Mouse (Mus musculus) embryonic facial prominence, embryonic 11.5 days (tissue): ENCODE data around the gene Palld. TPM values are rescaled to one million over a fixed set of nuclear protein-coding genes. Genes with fewer than 3 reads are reported as not detected.

Source experiments
- ATAC-seq: fragments of 200-750 bp; cut with Nextera tagmentation; replicated peaks from 2 replicates; pipeline ENCODE4 v1.8.0; 2017; ENCODE audit warnings: low read depth; ENCODE audit not compliant: insufficient number of reproducible peaks, low FRiP score, low TSS enrichment
- DNase-seq: peaks from one replicate; pipeline ENCODE4 v3.0.0-alpha.2; 2015; ENCODE audit warnings: low spot score
- H3K27ac ChIP-seq: fragments of 300-500 bp; sonication (generic); replicated peaks from 2 replicates; pipeline ENCODE4 v1.5.1; 2014; ENCODE audit warnings: mild to moderate bottlenecking, low read depth, low read length, control low read depth
- H3K27me3 ChIP-seq: fragments of 300-500 bp; sonication (generic); 2 replicates; pipeline ENCODE4 v1.6.1; 2014; ENCODE audit warnings: mild to moderate bottlenecking, low read length, moderate library complexity, mixed read lengths; ENCODE audit not compliant: control insufficient read depth, insufficient read depth
- H3K36me3 ChIP-seq: fragments of 300-500 bp; sonication (generic); replicated peaks from 2 replicates; pipeline ENCODE4 v1.6.1; 2014; ENCODE audit warnings: low read depth, mild to moderate bottlenecking, low read length, moderate library complexity, mixed read lengths; ENCODE audit not compliant: control insufficient read depth, insufficient read depth
- H3K4me1 ChIP-seq: fragments of 300-500 bp; sonication (generic); 2 replicates; pipeline ENCODE4 v1.6.1; 2014; ENCODE audit warnings: low read length, mixed read lengths; ENCODE audit not compliant: control insufficient read depth, insufficient read depth
- H3K4me2 ChIP-seq: fragments of 300-500 bp; sonication (generic); 2 replicates; pipeline ENCODE4 v1.6.1; 2014; ENCODE audit warnings: low read depth, mild to moderate bottlenecking, control low read depth, low read length, moderate library complexity
- H3K4me3 ChIP-seq: fragments of 300-500 bp; sonication (generic); 2 replicates; pipeline ENCODE4 v1.5.1; 2014; ENCODE audit warnings: low read depth, low read length, control low read depth
- H3K9ac ChIP-seq: fragments of 300-500 bp; sonication (generic); replicated peaks from 2 replicates; pipeline ENCODE4 v1.6.1; 2014; ENCODE audit warnings: mild to moderate bottlenecking, control low read depth, low read length
- H3K9me3 ChIP-seq: fragments of 300-500 bp; sonication (generic); replicated peaks from 2 replicates; pipeline ENCODE4 v1.6.1; 2016; ENCODE audit warnings: mild to moderate bottlenecking, low read length, inconsistent platforms, mixed read lengths; ENCODE audit not compliant: control insufficient read depth
- WGBS: fragments of 180-500 bp; shearing (Covaris S2); extraction: QIAGEN DNeasy Blood & Tissue Kit; methylation state at CpG from one replicate; pipeline ENCODE4 v1.1.7; 2014; 5-methylcytosine and 5-hydroxymethylcytosine counted together
- polyA plus RNA-seq: library from polyadenylated mRNA; unstranded; fragments of >200 nt; fragmentation: Nextera tagmentation; extraction: Ambion mirVana; gene quantifications from 2 replicates; pipeline ENCODE4 v1.2.1, GENCODE M21; 2014

The Palld gene
- polyA plus RNA-seq, 1 experiment from 2014 or later = 52.4 TPM

- Histone ChIP-seq H3K4me2 (no peak overlapping the region), H3K27ac (no peak overlapping the region), H3K27me3 (no peaks in the 10 kb centered on the region), H3K9ac (no peak overlapping the region), H3K9me3 (no peaks in the 10 kb centered on the region), H3K4me3 (no peak overlapping the region), H3K4me1 (no peaks in the 10 kb centered on the region), H3K36me3 (no peaks in the 10 kb centered on the region)
- WGBS = 80% methylated on average over 5 of the region's 5 CpGs
- DNase-seq = no peak
- ATAC-seq = no peak
Measured at GRCm38 (mm10) chr8:61769340-61769879, 133.1 kb downstream of the Palld start.

- DNase-seq (no peak), ATAC-seq (no peak; the same call in 1 of the 2 replicates)
- peak overlapping the region; percentile 74 for H3K4me2 ChIP-seq
- peak overlapping the region; percentile 73 for H3K4me3 ChIP-seq
- WGBS = 17% methylated on average over 8 of the region's 8 CpGs
- H3K9ac ChIP-seq = peak overlapping the region; percentile 87
- peak overlapping the region; percentile 76; the same call in 1 of the 2 replicates for H3K27ac ChIP-seq
- no peaks in the 10 kb centered on the region for H3K4me1 ChIP-seq
- H3K27me3 ChIP-seq = no peaks in the 10 kb centered on the region
- no peaks in the 10 kb centered on the region for H3K9me3 ChIP-seq
- no peaks in the 10 kb centered on the region for H3K36me3 ChIP-seq
Measured at GRCm38 (mm10) chr8:61760190-61760578, 142.3 kb downstream of the Palld start.

- Histone ChIP-seq H3K36me3 (no peaks in the 10 kb centered on the region), H3K4me1 (no peaks in the 10 kb centered on the region), H3K4me3 (peak overlapping the region; percentile 73), H3K4me2 (peak overlapping the region; percentile 74), H3K9me3 (no peaks in the 10 kb centered on the region), H3K27me3 (no peaks in the 10 kb centered on the region), H3K27ac (peak overlapping the region; percentile 76), H3K9ac (peak overlapping the region; percentile 87)
- ATAC-seq (peak; percentile 77), DNase-seq (peak; percentile 72)
- under 1% methylated on average over 44 of the region's 44 CpGs for WGBS
Measured at GRCm38 (mm10) chr8:61759327-61760189, 142.9 kb downstream of the Palld start.

- no peak overlapping the region; the same call in 1 of the 2 replicates for H3K27ac ChIP-seq
- H3K9ac ChIP-seq = peak overlapping the region; percentile 87
- WGBS = 18% methylated on average over 8 of the region's 8 CpGs
- H3K9me3 ChIP-seq = no peaks in the 10 kb centered on the region
- H3K36me3 ChIP-seq = no peaks in the 10 kb centered on the region
- H3K4me1 ChIP-seq = no peaks in the 10 kb centered on the region
- H3K27me3 ChIP-seq = no peaks in the 10 kb centered on the region
- peak overlapping the region; percentile 73 for H3K4me3 ChIP-seq
- ATAC-seq = no peak
- peak overlapping the region; percentile 51 for H3K4me2 ChIP-seq
- DNase-seq = peak; percentile 40
Measured at GRCm38 (mm10) chr8:61758686-61759326, 143.7 kb downstream of the Palld start.

GRCm38 (mm10) chr8:61756971-61757965 lies 145.2 kb downstream of the Palld start:
- Histone ChIP-seq H3K36me3 (no peaks in the 10 kb centered on the region), H3K4me1 (no peaks in the 10 kb centered on the region), H3K27me3 (no peaks in the 10 kb centered on the region), H3K9me3 (no peaks in the 10 kb centered on the region), H3K4me2 (peak overlapping the region; percentile 40), H3K4me3 (0 out of 2 replicates have a peak overlapping the region, but pooled peaks have one; percentile 73), H3K27ac (no peak overlapping the region), H3K9ac (no peak overlapping the region)
- peak; percentile 37 for DNase-seq
- WGBS = 29% methylated on average over 18 of the region's 18 CpGs
- peak; percentile 35; the same call in 1 of the 2 replicates for ATAC-seq

- DNase-seq (no peak), ATAC-seq (no peak)
- 82% methylated on average over 2 of the region's 2 CpGs for WGBS
- Histone ChIP-seq H3K27me3 (no peaks in the 10 kb centered on the region), H3K9me3 (no peaks in the 10 kb centered on the region), H3K4me3 (no peak overlapping the region), H3K36me3 (no peaks in the 10 kb centered on the region), H3K4me2 (no peak overlapping the region), H3K4me1 (no peaks in the 10 kb centered on the region), H3K27ac (no peak overlapping the region), H3K9ac (no peak overlapping the region)
Measured at GRCm38 (mm10) chr8:61755186-61755585, 147.3 kb downstream of the Palld start.

GRCm38 (mm10) chr8:61747070-61747469 lies 155.4 kb downstream of the Palld start:
- no peaks in the 10 kb centered on the region for H3K27me3 ChIP-seq
- H3K4me3 ChIP-seq = no peak overlapping the region
- no peaks in the 10 kb centered on the region for H3K36me3 ChIP-seq
- DNase-seq (no peak), ATAC-seq (no peak)
- H3K4me2 ChIP-seq = no peak overlapping the region
- WGBS = 91% methylated on average over 5 of the region's 5 CpGs
- no peak overlapping the region for H3K27ac ChIP-seq
- H3K4me1 ChIP-seq = peaks cover 4% of the 10 kb centered on the region
- no peak overlapping the region for H3K9ac ChIP-seq
- H3K9me3 ChIP-seq = no peaks in the 10 kb centered on the region
